Mouse (Mus musculus): Measurements from ENCODE around the gene Kcnf1.

DNA sequence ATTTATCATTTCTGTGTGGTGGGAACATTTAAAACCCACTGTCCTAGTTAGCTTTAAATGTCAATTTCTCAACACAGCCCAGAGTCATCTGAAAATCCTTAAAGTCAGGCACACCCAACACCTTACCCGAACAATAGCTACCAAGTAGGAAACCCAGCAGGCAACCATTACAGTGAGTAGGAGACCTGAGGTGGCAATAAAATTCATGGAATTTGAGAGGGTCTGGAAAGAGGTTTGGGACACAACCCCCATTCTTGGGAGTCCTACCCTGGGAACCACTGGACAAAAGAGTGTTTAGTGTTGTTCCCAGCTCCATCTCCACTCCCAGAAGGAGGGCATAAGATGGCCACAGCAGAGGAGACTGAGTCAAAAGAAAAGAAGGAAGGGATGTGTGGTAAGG lies 16.6 kb upstream of the Kcnf1 start:
- TF ChIP-seq POLR2A (IDR thresholded peaks at IDR 0.05; ENCODE audit: insufficient read depth, low read depth, low read length) = no peak
- TF ChIP-seq CTCF (IDR thresholded peaks at IDR 0.05; ENCODE audit: insufficient read depth, low read depth, low read length) = no peak
